Mouse (Mus musculus) central nervous system, embryonic 14 days (tissue): Measurements from ENCODE around the gene Zc3hc1. TPM values are rescaled to one million over a fixed set of nuclear protein-coding genes. Genes with fewer than 3 reads are reported as not detected.

Experiments
- polyA plus RNA-seq: library from polyadenylated mRNA; depleted of rRNA; stranded (reverse); fragments of >200 nt; gene quantifications from 2 replicates; pipeline ENCODE4 v1.2.3, GENCODE M21; 2012; rRNA removed

The Zc3hc1 gene
- polyA plus RNA-seq = 38.5 and 41.9 TPM in 2 replicates

DNA sequence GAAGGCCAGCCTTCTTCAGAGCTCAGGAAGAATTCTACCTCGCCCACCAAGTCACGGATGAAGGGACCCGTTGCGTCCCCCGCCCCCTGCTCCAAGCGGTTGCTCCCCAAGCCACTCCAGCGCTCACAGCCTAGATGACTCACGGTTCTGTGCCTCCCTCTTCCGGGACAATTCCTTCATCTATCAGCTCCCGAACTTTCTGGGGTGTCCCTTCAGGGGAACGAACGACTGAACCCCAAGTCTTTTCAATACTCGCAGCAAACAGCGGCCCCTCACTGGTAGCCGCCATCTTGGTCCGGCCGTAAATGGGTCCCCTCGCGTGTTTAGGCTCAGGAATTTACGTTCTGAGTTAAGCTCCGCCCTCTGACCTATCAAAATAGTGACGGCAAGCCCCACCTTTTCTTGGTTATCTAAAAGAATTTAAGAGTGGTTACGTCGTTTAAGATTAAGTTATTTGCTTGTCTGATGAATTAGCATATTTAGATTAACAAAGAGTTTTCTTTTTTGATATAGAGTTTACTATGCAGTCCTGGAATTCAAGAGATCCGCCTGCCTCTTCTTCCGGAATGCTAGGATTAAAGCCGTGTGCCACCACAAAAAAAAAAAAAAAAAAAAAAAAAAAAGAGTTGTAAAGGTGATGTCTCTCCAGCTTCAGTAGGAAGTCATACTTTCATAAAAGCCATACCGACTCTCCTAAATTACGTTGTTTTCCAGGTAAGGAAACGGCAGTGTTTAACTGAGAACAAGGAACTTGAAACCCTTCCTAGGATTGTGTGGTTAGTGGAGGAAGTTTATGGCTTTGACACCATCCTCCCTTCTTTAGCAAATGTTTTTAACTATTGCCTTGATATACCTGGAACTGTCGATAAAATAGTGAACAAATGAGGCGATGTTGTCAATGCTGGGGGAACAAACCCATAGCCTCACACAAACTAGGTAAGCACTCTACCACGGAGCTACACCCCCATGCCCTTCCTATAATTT, at the start of gene Zc3hc1:
Gene Zc3hc1, minus strand, starts transcription at position 315 of the 984 bp plus-strand sequence.

DNA sequence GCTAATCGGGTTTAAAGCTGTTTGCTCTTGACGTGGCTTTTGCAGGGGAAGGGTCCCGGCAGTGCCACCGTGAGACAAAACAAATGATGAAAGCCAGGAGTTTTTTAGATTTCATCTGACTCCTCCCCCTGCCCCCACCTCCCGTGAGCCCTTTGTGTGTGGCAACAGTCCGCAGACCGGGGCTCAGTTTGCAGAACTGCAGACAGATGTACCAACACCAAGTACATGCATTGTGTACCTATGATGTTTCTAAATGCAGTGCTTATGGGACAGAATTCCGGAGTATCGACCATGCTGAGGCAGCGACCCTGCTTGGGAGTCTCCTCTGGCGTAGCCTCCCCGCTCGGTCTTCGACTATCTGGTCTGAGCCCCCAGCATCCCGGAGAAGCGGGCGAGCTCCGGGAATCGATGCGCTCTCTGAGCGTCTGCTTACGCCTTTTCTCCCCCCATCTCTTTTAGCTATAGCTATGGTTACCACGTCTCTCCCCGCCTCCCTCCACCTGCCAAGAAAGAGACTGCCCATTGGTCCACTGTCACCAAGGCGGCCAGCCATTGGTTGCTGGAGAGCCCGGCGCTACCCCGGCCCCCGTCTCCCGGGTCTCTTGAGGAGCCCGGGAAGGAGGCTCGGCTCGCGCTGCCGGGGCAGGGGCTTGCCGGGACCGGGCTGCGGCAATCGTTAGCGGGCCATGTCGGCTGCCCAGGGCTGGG, 10.6 kb upstream of the Zc3hc1 start, which contains the start of gene Klhdc10:
Gene Klhdc10, plus strand, starts transcription at position 561 of the 708 bp plus-strand sequence.

Other genes starting within 250 kb of the Zc3hc1 start
- 57.2 and 61.5 TPM in 2 replicates for gene Ube2h, start 86.5 kb downstream of the Zc3hc1 start, polyA plus RNA-seq
- 110 and 117 TPM in 2 replicates for gene Klhdc10, start 10.8 kb upstream of the Zc3hc1 start, polyA plus RNA-seq
- 43.2 and 48.2 TPM in 2 replicates for gene Tmem209, start 118.8 kb upstream of the Zc3hc1 start, polyA plus RNA-seq
- gene Ssmem1, start 118.8 kb upstream of the Zc3hc1 start, polyA plus RNA-seq = 0.12 and 0.14 TPM in 2 replicates
- gene Cpa2, start 150.6 kb upstream of the Zc3hc1 start, polyA plus RNA-seq = 2.6 and 3.5 TPM in 2 replicates
- gene Cpa4, start 177.3 kb upstream of the Zc3hc1 start, polyA plus RNA-seq = 2.1 and 2.5 TPM in 2 replicates
- 0.02 and 0.21 TPM in 2 replicates for gene Cpa5, start 220.0 kb upstream of the Zc3hc1 start, polyA plus RNA-seq
- gene Cpa1, start 248.2 kb upstream of the Zc3hc1 start, polyA plus RNA-seq = 0.63 and 0.86 TPM in 2 replicates